In the genomic region with DNA sequence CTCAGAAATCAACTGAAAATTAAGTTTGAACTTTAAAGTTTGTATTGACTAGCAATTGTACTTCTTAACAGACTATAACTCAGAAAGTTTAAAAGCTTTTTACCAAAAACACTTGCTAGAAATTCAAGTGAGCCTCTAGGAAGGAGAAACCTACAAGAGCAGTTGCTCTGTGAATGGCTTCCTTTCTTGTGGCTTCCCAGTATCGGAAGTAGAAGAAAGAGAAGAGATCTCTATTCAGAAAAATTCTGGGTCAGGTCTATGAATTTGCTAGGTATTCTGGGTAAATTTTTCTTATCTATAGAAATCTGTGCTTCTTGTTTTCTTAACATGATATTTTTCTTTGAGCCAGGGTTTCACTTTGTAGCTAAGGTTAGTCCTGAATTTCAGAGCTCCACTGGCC, we compare ENCODE assay signal across 28 mouse cellular contexts.
DNase-seq lines count a peak whose midpoint lies in the region; ATAC-seq lines count a peak whose summit lies in the region.
"Had no signal": no experiment of that assay in that cellular context is flagged by ENCODE, and none has a peak within 500 bp of the region (broad histone marks: within the 10 kb centered on the region; RNA-seq: fewer than 3 reads in every experiment).

No protein-coding gene starts in this region.

- no peaks in the 10 kb centered on the region for H3K27me3 ChIP-seq in intestine, embryonic 16.5 days (replicated peaks; ENCODE audit: control insufficient read depth, insufficient read depth, low read length)
- H3K27me3 ChIP-seq in midbrain, embryonic 15.5 days (replicated peaks) = no peaks in the 10 kb centered on the region
- H3K27me3 ChIP-seq: embryonic facial prominence, embryonic 13.5 days; forebrain, embryonic 12.5 days; forebrain, embryonic 15.5 days; heart, embryonic 12.5 days; heart, embryonic 15.5 days; intestine, embryonic 15.5 days had no signal

- H3K4me1 ChIP-seq in intestine, embryonic 16.5 days (ENCODE audit: control insufficient read depth, insufficient read depth, low read length) = no peaks in the 10 kb centered on the region
- no peaks in the 10 kb centered on the region for H3K4me1 ChIP-seq in midbrain, embryonic 15.5 days
- H3K4me1 ChIP-seq: embryonic facial prominence, embryonic 10.5 days; embryonic facial prominence, embryonic 13.5 days; forebrain, embryonic 12.5 days; forebrain, embryonic 15.5 days; heart, embryonic 12.5 days; heart, embryonic 15.5 days; hindbrain, embryonic 10.5 days; intestine, embryonic 15.5 days had no signal

- H3K4me3 ChIP-seq in intestine, embryonic 16.5 days (ENCODE audit: low read length) = no peak overlapping the region
- H3K4me3 ChIP-seq in midbrain, embryonic 15.5 days = no peak overlapping the region
- H3K4me3 ChIP-seq: embryonic facial prominence, embryonic 10.5 days; embryonic facial prominence, embryonic 13.5 days; erythroblast, embryonic 14.5 days; forebrain, embryonic 12.5 days; forebrain, embryonic 15.5 days; heart, embryonic 12.5 days; heart, embryonic 15.5 days; hindbrain, embryonic 10.5 days; intestine, embryonic 15.5 days had no signal

- no peaks in the 10 kb centered on the region for H3K36me3 ChIP-seq in intestine, embryonic 16.5 days (ENCODE audit: control insufficient read depth, insufficient read depth, low read length)
- no peaks in the 10 kb centered on the region for H3K36me3 ChIP-seq in midbrain, embryonic 15.5 days (replicated peaks)
- H3K36me3 ChIP-seq: embryonic facial prominence, embryonic 10.5 days; embryonic facial prominence, embryonic 13.5 days; forebrain, embryonic 12.5 days; forebrain, embryonic 15.5 days; heart, embryonic 12.5 days; heart, embryonic 15.5 days; hindbrain, embryonic 10.5 days; intestine, embryonic 15.5 days had no signal

- DNase-seq in thymus, postnatal 0 days (ENCODE audit: low spot score) = peak; percentile 27
- no peak for DNase-seq in thymus, adult 18-20 months
- DNase-seq in naive thymus-derived CD4-positive, alpha-beta T cell, adult 2 months (ENCODE audit: low read depth) = peak; percentile 54
- DNase-seq: adrenal gland, adult 2 months; adrenal gland, postnatal 14 days; cerebellum, adult 11 months; cerebellum, adult 2 months; cerebellum, adult 9-11 months; cerebellum, postnatal 36 days; embryo, embryonic 11 days; gastrocnemius, postnatal 25 days; heart, adult 18-20 months; heart, postnatal 10 days; heart, postnatal 36 days had no signal

- H3K9ac ChIP-seq in intestine, embryonic 16.5 days (ENCODE audit: low read depth, low read length) = no peak overlapping the region
- H3K9ac ChIP-seq in midbrain, embryonic 15.5 days = no peak overlapping the region
- H3K9ac ChIP-seq: embryonic facial prominence, embryonic 13.5 days; forebrain, embryonic 12.5 days; forebrain, embryonic 15.5 days; heart, embryonic 12.5 days; heart, embryonic 15.5 days; hindbrain, embryonic 14.5 days; intestine, embryonic 15.5 days had no signal

- no peak overlapping the region for H3K27ac ChIP-seq in intestine, embryonic 16.5 days (ENCODE audit: low read length)
- H3K27ac ChIP-seq in midbrain, embryonic 15.5 days = no peak overlapping the region
- H3K27ac ChIP-seq: embryonic facial prominence, embryonic 10.5 days; embryonic facial prominence, embryonic 13.5 days; forebrain, embryonic 12.5 days; forebrain, embryonic 15.5 days; heart, embryonic 15.5 days; hindbrain, embryonic 10.5 days; hindbrain, embryonic 14.5 days; hindbrain, postnatal 0 days; intestine, embryonic 15.5 days had no signal

- H3K9me3 ChIP-seq in intestine, embryonic 16.5 days (ENCODE audit: control insufficient read depth, low read length) = no peaks in the 10 kb centered on the region
- no peaks in the 10 kb centered on the region for H3K9me3 ChIP-seq in midbrain, embryonic 15.5 days
- H3K9me3 ChIP-seq: embryonic facial prominence, embryonic 10.5 days; embryonic facial prominence, embryonic 13.5 days; forebrain, embryonic 12.5 days; forebrain, embryonic 15.5 days; heart, embryonic 12.5 days; heart, embryonic 15.5 days; hindbrain, embryonic 10.5 days; intestine, embryonic 15.5 days had no signal

- peak; percentile 72 for ATAC-seq in activated CD4-positive, CD25-positive, alpha-beta regulatory T cell, adult 4 months
- ATAC-seq in intestine, embryonic 16.5 days = no peak
- ATAC-seq in midbrain, embryonic 15.5 days (replicated peaks) = no peak
- ATAC-seq: forebrain, embryonic 15.5 days; hindbrain, postnatal 0 days; intestine, embryonic 15.5 days had no signal

- WGBS in intestine, embryonic 16.5 days = 94% methylated on average over 1 of the region's 1 CpGs
- 94% methylated on average over 1 of the region's 1 CpGs for WGBS in midbrain, embryonic 15.5 days

- no peak overlapping the region for H3K4me2 ChIP-seq in intestine, embryonic 16.5 days (ENCODE audit: low read depth, low read length)
- no peak overlapping the region for H3K4me2 ChIP-seq in midbrain, embryonic 15.5 days
- H3K4me2 ChIP-seq: embryonic facial prominence, embryonic 13.5 days; forebrain, embryonic 12.5 days; forebrain, embryonic 15.5 days; heart, embryonic 12.5 days; heart, embryonic 15.5 days; hindbrain, embryonic 14.5 days; intestine, embryonic 15.5 days had no signal

Comparison
In these comparisons a context has a peak if more than half of its experiments do, and no peak if none do; other contexts are left out.
1. DNase-seq: peak in thymus, postnatal 0 days (single experiment) and naive thymus-derived CD4-positive, alpha-beta T cell, adult 2 months (single experiment); none in thymus, adult 18-20 months (0 of 2).